Mouse (Mus musculus): ENCODE measurements around the gene Nr5a2.

GRCm38 (mm10) chr1:136859454-136859853, 100.8 kb downstream of the Nr5a2 start:
- no peak for TF ChIP-seq POLR2A (IDR thresholded peaks at IDR 0.05; ENCODE audit: insufficient read depth, low read depth, low read length)
- TF ChIP-seq CTCF (IDR thresholded peaks at IDR 0.05): no peak
- no peak for TF ChIP-seq EP300 (IDR thresholded peaks at IDR 0.05; ENCODE audit: insufficient read depth, low read depth, low read length)
